Mouse (Mus musculus): ENCODE results near the gene Atp13a4.

The Atp13a4 gene

GRCm38 (mm10) chr16:29544829-29545228 is at the start of gene Atp13a4:
Atp13a4 (minus strand) TSS chr16:29544864.
- DNase-seq = no peak

- no peak for DNase-seq
Measured at GRCm38 (mm10) chr16:29592171-29592570, 47.5 kb upstream of the Atp13a4 start.

GRCm38 (mm10) chr16:29579787-29580176 is 35.1 kb upstream of the Atp13a4 start:
- DNase-seq = no peak

DNA sequence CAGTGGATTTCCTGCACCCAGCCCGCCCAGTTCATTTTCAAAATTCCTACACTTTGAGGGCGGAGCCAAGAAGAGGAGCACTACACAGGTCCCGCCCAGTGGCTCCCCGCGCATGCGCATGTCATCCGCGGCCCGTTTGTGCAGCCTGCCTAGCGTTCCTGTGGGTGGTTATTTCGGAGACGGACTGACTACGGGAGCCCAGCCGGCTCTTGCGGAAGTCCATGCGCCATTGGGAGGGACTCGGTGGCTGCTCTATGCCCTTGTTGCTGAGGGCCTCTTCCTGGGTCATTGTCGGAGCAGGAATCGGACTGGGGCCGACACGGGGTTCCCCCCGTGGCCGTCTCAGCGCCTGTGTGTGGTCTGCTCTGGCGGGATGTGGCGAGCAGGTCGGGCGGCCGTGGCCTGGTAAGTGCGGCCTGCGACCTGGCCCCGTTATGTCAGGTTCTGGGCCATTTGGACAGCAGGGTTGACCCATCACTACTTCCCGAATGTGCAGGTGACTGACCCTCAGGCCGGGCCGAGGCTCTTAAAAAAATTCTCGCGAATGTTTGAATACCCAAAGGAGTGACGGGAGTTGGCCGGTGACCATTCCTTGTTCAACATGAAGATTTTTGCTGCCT is 34.6 kb upstream of the Atp13a4 start, which contains the start of gene Opa1:
Opa1 (plus strand) TSS at position 168 of the 620 bp plus-strand sequence.
- DNase-seq = peak; percentile 95

DNA sequence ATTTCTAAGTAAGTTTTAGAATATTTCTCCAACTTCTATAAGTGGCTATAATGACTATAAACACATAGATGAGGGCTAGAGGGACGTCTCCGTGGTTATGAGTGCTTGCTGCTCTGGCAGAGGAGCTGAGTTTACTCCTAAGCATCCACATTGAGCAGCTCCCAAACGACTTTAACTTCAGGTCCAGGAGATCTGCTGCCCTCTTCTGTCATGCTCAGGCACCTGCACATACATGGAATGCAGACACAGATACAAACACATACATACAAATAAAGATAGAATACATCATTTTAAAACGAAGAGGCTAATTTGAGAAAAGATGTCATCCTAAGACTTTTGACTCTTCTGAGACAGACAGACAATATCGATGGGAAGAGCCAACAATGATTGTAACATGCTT is 31.0 kb upstream of the Atp13a4 start:
- DNase-seq = no peak

DNA sequence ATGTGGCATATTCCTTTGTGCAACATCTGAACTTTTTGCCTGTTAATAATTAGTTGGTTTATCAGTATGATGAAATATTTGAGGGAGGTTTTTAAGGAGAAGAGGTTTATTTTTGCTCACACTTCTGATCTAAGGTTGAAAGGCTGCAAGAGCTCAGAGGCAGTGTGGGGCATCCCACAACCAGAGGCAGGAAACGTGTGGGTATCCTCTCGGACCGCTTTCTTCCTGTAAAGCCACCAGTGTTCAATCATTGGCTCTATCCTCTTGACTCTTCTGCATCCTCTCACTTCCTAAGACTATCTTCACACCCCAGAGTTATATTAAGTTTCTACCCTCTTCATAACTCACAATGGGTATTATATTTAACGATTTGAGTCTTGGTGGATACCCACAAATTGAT is 29.3 kb upstream of the Atp13a4 start:
- no peak for DNase-seq

DNA sequence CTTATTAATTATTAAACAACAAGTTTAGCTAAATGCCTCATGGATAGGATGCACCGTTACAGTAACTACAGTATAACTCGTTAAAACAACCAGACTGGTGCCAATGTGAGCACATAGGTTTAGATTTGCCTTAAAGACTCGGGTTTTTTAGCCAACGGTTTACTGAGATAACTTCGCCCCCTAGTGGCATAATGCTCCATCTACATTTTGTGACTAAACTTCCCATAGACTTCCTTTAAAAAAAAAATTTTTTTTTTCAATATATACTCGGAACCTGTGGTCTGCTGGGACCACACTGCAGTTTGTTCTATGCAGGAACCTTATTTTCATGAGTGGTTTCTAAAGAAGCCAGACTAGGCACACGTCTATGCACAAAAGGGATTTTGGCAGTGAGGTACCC is 16.2 kb upstream of the Atp13a4 start:
- peak; percentile 30 for DNase-seq

GRCm38 (mm10) chr16:29560454-29560853 is 15.8 kb upstream of the Atp13a4 start:
- no peak for DNase-seq

DNA sequence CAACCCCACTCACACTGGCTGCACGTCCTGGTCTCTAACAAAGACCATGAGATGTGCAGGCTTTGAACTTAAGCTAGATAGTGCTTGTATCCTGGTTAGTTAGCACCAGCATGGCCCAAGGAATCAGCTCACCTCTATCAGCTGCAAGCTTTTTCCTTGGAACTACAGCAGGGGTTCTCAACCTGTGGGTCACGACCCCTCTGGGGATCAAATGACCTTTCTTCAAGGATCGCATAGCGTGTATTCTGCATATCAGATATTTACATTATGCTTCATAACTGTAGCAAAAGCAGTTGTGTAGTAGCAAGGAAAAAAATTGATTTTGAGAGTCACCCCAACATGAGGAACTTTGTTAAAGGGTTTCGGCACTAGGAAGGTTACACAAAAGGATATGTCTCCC is 15.0 kb upstream of the Atp13a4 start:
- DNase-seq = no peak

DNA sequence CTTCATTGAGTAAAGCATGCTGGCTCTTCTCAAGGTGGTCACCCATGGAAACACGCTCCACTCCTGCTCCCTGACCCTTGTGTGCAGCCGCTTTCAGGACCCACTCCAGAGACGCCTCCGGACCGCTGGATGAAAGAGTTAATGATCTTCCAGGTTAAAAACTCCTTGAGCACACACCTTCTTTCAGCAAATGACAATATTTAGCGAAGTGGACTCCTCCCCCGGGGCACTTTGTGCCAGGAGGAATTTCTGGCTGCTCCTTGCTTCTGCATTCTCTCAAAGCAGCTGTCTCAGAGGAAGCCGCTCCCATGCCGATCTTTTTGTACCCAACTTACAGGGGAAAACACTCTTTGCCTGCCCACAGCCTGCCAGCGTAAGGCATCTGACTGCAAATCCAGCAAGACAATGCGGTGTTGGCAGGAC is 3.4 kb downstream of the Atp13a4 start:
- DNase-seq = no peak

DNA sequence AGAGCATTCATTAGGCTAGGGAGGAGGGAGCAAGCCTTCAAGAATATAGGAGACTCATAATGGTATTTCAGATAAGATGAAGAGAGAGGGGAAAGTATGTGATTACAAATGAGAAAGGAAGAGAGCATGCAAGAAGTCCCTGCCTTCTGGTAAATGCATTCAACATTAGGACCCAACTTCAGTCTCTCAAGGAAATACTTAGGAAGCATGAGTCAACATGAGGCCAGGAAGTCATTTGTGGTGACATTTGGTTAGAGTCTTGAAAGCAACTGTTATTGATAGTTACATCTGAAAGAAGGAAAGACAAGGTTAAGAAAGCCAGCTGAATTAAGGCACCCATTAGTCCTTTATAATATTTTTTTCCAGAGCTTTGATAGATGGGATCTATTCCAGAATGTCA is 4.8 kb downstream of the Atp13a4 start:
- no peak for DNase-seq

DNA sequence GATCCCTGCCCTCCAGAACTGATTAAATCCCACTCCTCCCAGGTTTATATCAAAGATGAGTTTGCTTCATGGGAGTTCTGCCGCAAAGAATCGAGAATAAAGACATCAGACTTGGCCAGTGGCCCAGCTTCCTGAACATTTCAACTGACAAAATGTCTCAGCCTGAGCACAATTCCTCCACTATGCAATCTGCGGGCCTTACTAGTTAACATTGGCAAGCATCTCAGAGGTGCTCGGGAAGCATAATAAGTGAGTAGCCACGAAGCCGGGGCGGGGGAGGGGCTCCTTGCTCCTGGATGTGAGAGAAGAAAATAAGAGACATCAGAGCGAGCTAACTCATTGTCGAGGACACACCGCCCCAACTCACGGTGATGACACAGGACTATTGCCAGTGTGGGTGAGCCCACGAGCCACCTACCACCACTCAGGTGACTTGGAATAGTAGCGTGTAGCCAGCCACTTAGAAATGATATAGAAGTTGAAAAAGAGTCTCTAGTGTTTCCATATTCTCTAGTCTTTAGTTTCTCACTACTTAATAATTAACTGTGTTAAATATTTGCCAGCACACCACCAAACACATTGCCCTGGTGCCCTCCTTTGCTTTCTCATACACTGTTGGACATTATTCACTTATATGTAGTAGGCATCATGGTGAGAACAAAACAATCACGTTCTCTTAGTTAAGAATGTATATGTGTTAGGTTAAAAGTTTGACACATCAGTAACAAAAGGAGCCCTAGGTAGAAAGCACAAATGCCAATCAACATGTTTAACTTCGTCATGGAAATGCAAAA is 8.1 kb downstream of the Atp13a4 start:
- no peak for DNase-seq

DNA sequence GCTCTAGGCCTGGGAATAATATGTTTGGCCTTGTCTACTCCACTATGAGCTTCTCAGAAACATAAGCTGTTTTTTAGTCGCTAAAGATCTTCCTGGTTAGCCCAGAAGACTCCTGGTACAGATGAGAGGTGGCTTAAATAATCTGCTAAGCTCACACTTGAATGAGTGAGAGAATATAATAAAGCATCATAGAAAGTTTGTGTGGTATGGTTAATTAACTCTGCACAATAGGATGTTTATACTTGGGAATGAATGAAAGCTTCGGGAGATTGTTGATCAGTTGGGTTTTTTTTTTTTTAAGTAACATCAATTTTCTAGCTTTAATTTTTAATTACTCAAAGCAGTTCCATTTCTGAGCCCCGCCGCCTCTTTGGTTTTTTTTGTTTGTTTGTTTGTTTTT is 8.8 kb downstream of the Atp13a4 start:
- DNase-seq = no peak

GRCm38 (mm10) chr16:29533641-29534040 is 11.0 kb downstream of the Atp13a4 start:
- DNase-seq = no peak

- no peak for DNase-seq
Measured at GRCm38 (mm10) chr16:29527085-29527484, 17.6 kb downstream of the Atp13a4 start.

DNA sequence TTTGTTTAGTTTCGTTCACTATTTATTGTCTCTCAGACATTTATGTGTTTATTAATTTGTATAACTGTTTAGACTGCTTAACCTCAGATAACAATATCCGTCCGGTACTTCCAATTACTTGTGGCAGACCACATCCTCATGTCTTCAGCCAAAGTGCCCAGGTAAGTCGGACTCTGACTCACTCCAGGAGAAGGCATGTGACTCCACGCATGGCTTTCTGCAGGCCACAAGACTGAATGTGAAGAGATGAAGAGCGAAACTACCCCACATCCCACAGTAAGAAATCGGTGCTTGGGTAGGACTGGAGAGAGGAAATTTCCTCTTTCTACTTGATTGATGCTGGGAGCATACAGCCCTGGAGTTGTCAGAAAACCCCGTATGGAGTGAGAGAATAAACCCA is 18.1 kb downstream of the Atp13a4 start:
- DNase-seq = no peak

GRCm38 (mm10) chr16:29512495-29512894 is 32.2 kb downstream of the Atp13a4 start:
- no peak for DNase-seq

GRCm38 (mm10) chr16:29510743-29511142 is 33.9 kb downstream of the Atp13a4 start:
- DNase-seq = no peak

GRCm38 (mm10) chr16:29509881-29510280 is 34.8 kb downstream of the Atp13a4 start:
- DNase-seq = no peak

DNA sequence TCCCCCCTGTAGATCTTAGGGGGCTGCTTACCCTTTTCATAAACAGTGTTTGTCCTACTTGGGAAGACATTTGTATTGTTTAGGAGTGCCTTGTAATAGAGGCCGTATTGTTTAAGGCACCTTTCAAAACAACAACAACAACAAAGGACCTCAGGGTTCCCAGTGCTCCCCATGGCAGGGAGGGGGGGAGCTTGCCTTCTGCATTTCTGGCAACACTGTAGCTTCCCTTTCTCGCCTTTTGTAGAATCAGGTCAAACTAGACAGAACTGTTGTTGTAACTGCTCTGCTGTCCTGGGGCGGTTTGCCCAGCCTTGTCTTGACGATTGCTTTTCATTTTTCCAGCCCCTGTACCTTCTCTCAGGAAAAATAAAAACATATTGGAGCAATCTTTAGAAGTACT is 40.0 kb downstream of the Atp13a4 start:
- no peak for DNase-seq

DNA sequence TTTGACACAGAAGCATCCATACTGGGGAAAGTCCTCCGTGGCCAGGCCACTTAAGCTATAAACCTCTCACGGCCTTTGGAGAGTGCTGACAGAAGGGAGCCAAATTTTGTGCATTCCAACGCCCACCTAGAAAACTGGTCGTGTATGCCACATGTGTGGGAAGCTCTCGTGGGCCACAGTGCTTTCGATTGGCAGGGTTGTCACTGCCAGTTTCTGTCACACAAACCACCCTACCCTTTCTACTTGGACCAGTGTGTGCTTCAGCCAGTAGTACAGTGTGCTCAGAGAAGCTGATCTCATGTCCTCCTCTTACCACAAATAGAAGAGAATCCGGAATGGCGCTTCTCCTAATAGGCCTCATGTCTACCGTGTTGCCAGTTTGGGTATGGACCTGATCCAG is 40.5 kb downstream of the Atp13a4 start:
- DNase-seq = no peak

- no peak for DNase-seq
Measured at GRCm38 (mm10) chr16:29491031-29491430, 53.6 kb downstream of the Atp13a4 start.

DNA sequence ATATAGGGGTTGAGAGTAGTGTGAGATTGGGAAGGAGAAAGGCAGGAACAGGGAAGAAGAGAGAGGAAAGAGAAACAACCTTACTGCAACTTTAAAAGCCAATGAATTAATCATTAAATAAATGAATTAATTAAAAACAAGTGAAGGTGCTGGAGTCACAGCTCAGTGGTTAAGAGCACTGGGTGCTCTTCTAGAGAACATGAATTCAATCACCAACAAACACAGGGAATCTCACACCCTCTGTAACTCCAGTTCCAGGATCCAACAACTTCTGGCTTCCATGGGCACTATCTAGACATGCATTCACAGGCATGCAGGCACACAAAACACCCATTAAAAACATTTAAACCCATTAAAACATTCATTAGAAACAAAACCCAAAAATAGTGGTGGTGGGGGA is 63.2 kb downstream of the Atp13a4 start:
- DNase-seq = no peak

GRCm38 (mm10) chr16:29480396-29480795 is 64.3 kb downstream of the Atp13a4 start:
- DNase-seq = no peak

DNA sequence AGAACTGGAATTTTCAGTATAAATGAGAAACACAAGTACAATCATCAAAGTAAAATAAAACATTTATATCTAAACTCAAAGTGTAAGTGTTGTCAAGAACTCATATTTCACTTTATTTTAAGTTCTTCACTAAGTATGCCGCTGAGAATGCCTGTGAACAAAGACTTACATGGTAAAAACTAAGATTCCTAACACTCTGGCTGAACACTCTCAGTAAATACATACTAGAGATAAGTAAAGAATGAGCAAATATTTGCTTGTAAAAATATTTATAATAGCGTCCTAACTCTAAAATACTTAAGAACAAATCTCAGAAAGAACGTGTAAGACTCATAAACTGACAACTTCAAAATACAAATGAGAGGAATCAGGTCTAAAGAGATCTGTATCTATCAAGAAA is 80.9 kb downstream of the Atp13a4 start:
- no peak for DNase-seq

Data from thymus, postnatal 4 days (tissue).